11 mouse cellular contexts compared by ENCODE assay signal in the genomic region with DNA sequence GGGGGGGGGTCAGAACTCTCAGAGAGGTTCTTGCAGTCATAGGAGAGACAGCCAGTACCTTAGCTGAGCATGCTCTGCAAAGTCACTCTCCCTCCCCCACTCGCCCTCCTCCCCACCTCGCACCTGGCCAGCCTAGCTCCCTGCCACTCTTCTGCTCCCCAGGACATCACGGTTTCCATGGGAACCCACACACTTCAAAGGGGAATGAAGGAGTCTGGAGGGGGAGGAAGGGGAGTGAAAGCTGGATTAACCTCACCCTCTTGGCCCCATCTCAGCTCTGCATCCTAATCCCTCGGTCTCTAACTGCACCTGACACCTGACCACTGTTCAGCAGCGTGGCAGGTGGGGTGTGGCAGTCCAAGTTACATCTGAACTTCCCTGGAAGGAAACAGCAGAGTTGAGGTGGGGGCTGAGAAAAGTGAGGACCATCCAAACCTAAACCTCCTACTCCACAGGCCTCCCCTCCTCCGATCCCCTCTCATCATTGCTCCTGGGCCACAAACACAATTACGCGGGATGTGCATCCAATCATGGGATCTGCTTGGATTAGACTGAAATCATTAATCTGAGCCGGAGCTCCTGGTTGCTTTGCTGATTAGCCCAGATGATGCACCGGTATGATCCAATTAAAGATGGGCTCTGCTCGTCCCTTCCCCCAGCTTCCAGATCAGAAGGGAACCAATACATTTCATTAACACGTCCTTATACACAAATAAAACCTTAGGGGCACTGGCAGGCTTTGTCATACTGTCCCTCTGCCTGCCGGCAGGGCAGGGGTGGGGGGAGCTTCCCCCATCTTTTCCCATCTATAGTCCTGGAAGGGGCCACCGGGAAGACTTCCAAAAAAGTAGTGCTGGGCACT.
DNase-seq lines count a peak whose midpoint lies in the region; ATAC-seq and TF ChIP-seq lines count a peak whose summit lies in the region.
"Had no signal": no experiment of that assay in that cellular context is flagged by ENCODE, and none has a peak within 500 bp of the region (broad histone marks: within the 10 kb centered on the region; RNA-seq: fewer than 3 reads in every experiment).

No protein-coding gene starts in this region.

- no peak overlapping the region for H3K4me2 ChIP-seq in kidney, postnatal 0 days (ENCODE audit: low read length)
- H3K4me2 ChIP-seq in forebrain, postnatal 0 days (ENCODE audit: low read depth), result no peak overlapping the region
- 0 out of 2 replicates have a peak overlapping the region, but pooled peaks have one; percentile 1 for H3K4me2 ChIP-seq in midbrain, embryonic 16.5 days (ENCODE audit: low read length)
- H3K4me2 ChIP-seq: heart, embryonic 11.5 days had no signal

- DNase-seq in kidney, postnatal 0 days (ENCODE audit: low spot score), result no peak
- DNase-seq in kidney, adult 2 months, result no peak
- DNase-seq in embryo, embryonic 10 days (ENCODE audit: low spot score), result peak; percentile 62
- DNase-seq in forebrain, postnatal 0 days, result peak; percentile 24
- DNase-seq in testis, postnatal 10 days (ENCODE audit: low spot score), result no peak
- no peak for DNase-seq in layer of hippocampus, adult 8-10 months (ENCODE audit: low spot score in 2 of 2)
- DNase-seq: adrenal gland, adult 8-10 months; liver, postnatal 0 days had no signal

- no peak overlapping the region for H3K27ac ChIP-seq in kidney, postnatal 0 days
- no peak overlapping the region for H3K27ac ChIP-seq in kidney, adult 2 months (ENCODE audit: insufficient read depth, low read depth, low read length)
- no peak overlapping the region for H3K27ac ChIP-seq in forebrain, postnatal 0 days (ENCODE audit: low read depth, low read length)
- peak overlapping the region; percentile 74 for H3K27ac ChIP-seq in midbrain, embryonic 16.5 days (ENCODE audit: low read length)

- no peak for TF ChIP-seq POLR2A in kidney, adult 2 months (IDR thresholded peaks at IDR 0.05; ENCODE audit: low read depth, low read length)

- no peaks in the 10 kb centered on the region for H3K27me3 ChIP-seq in kidney, postnatal 0 days (ENCODE audit: insufficient read depth, low read length)
- no peaks in the 10 kb centered on the region for H3K27me3 ChIP-seq in kidney, adult 2 months (replicated peaks; ENCODE audit: control insufficient read depth, insufficient read depth, low read length)
- H3K27me3 ChIP-seq in forebrain, postnatal 0 days (ENCODE audit: insufficient read depth, low read length), result no peaks in the 10 kb centered on the region
- no peaks in the 10 kb centered on the region for H3K27me3 ChIP-seq in midbrain, embryonic 16.5 days (ENCODE audit: control insufficient read depth, insufficient read depth, low read depth, low read length)

- TF ChIP-seq CTCF in kidney, postnatal 0 days (IDR thresholded peaks at IDR 0.05; ENCODE audit: low read depth), result no peak
- no peak for TF ChIP-seq CTCF in kidney, adult 2 months (conservative IDR thresholded peaks at IDR 0.05; ENCODE audit: insufficient read depth, insufficient read length, low read depth, low read length)
- TF ChIP-seq CTCF in forebrain, postnatal 0 days (IDR thresholded peaks at IDR 0.05; ENCODE audit: low read depth), result no peak

- H3K9me3 ChIP-seq in kidney, postnatal 0 days (replicated peaks; ENCODE audit: low read length), result no peaks in the 10 kb centered on the region
- no peaks in the 10 kb centered on the region for H3K9me3 ChIP-seq in forebrain, postnatal 0 days (ENCODE audit: low read length)
- no peaks in the 10 kb centered on the region for H3K9me3 ChIP-seq in midbrain, embryonic 16.5 days (replicated peaks; ENCODE audit: control insufficient read depth, low read length, poor library complexity, severe bottlenecking)

- H3K4me1 ChIP-seq in kidney, postnatal 0 days (replicated peaks; ENCODE audit: insufficient read depth, low read length), result no peaks in the 10 kb centered on the region
- no peaks in the 10 kb centered on the region for H3K4me1 ChIP-seq in kidney, adult 2 months (ENCODE audit: control insufficient read depth, insufficient read depth, low read length)
- 0 out of 2 replicates have a peak, but pooled peaks cover 7% of the 10 kb centered on the region for H3K4me1 ChIP-seq in forebrain, postnatal 0 days (ENCODE audit: insufficient read depth)
- H3K4me1 ChIP-seq in midbrain, embryonic 16.5 days (ENCODE audit: control insufficient read depth, insufficient read depth, low read length), result peaks cover 19% of the 10 kb centered on the region

- peak; percentile 66; the same call in 1 of the 2 replicates for ATAC-seq in kidney, postnatal 0 days (replicated peaks; ENCODE audit: low FRiP score, low read depth)
- ATAC-seq in forebrain, postnatal 0 days, result peak; percentile 79
- peak; percentile 80 for ATAC-seq in midbrain, embryonic 16.5 days
- no peak for ATAC-seq in megakaryocyte-erythroid progenitor cell, adult 5-6 weeks (replicated peaks; ENCODE audit: low FRiP score, low TSS enrichment, poor library complexity, severe bottlenecking)
- ATAC-seq: liver, postnatal 0 days had no signal

- H3K9ac ChIP-seq in kidney, postnatal 0 days (ENCODE audit: low read depth, low read length), result no peak overlapping the region
- H3K9ac ChIP-seq in forebrain, postnatal 0 days, result no peak overlapping the region
- no peak overlapping the region for H3K9ac ChIP-seq in midbrain, embryonic 16.5 days (ENCODE audit: low read depth, low read length)
- H3K9ac ChIP-seq: liver, postnatal 0 days had no signal

- no peaks in the 10 kb centered on the region for H3K36me3 ChIP-seq in kidney, postnatal 0 days (ENCODE audit: insufficient read depth, low read length)
- no peaks in the 10 kb centered on the region for H3K36me3 ChIP-seq in kidney, adult 2 months (ENCODE audit: control insufficient read depth, insufficient read depth, low read length)
- no peaks in the 10 kb centered on the region for H3K36me3 ChIP-seq in forebrain, postnatal 0 days (ENCODE audit: insufficient read depth)
- H3K36me3 ChIP-seq in midbrain, embryonic 16.5 days (ENCODE audit: control insufficient read depth, insufficient read depth, low read length), result no peaks in the 10 kb centered on the region

- 28% methylated on average over 14 of the region's 14 CpGs for WGBS in kidney, postnatal 0 days
- WGBS in kidney, adult 2 months, result 43% methylated on average over 14 of the region's 14 CpGs
- WGBS in forebrain, postnatal 0 days, result 9% methylated on average over 14 of the region's 14 CpGs
- 7% methylated on average over 14 of the region's 14 CpGs for WGBS in midbrain, embryonic 16.5 days

- H3K4me3 ChIP-seq in kidney, postnatal 0 days (replicated peaks; ENCODE audit: low read depth, low read length), result no peak overlapping the region
- no peak overlapping the region for H3K4me3 ChIP-seq in kidney, adult 2 months (ENCODE audit: insufficient read depth, low read depth, low read length)
- no peak overlapping the region for H3K4me3 ChIP-seq in forebrain, postnatal 0 days (ENCODE audit: low read depth, low read length)
- H3K4me3 ChIP-seq in midbrain, embryonic 16.5 days (ENCODE audit: low read depth, low read length), result no peak overlapping the region

Comparison
In these comparisons a context has a peak if more than half of its experiments do, and no peak if none do; other contexts are left out.
1. DNase-seq: peak in embryo, embryonic 10 days (single experiment) and forebrain, postnatal 0 days (single experiment); none in kidney, postnatal 0 days (single experiment), kidney, adult 2 months (single experiment), testis, postnatal 10 days (single experiment) and layer of hippocampus, adult 8-10 months (0 of 2).